Mouse (Mus musculus) lung, postnatal 0 days (tissue): ENCODE measurements around the gene Pcgf6. TPM values are rescaled to one million over a fixed set of nuclear protein-coding genes. Genes with fewer than 3 reads are reported as not detected.

ENCODE experiments used
- ATAC-seq: fragments of 200-750 bp; cut with Nextera tagmentation; 2 replicates; pipeline ENCODE4 v1.8.0; 2017; ENCODE audit warnings: moderate library complexity
- DNase-seq: peaks from one replicate; pipeline ENCODE4 v3.0.0-alpha.2; 2016; ENCODE audit warnings: low spot score
- H3K27ac ChIP-seq: fragments of 300-500 bp; sonication (generic); 2 replicates; pipeline ENCODE4 v1.5.1; 2014; ENCODE audit warnings: antibody characterized with exemption, mild to moderate bottlenecking, low read length, mixed read lengths
- H3K27me3 ChIP-seq: fragments of 300-500 bp; sonication (generic); replicated peaks from 2 replicates; pipeline ENCODE4 v1.6.1; 2014; ENCODE audit warnings: low read length, mixed read lengths; ENCODE audit not compliant: insufficient read depth
- H3K36me3 ChIP-seq: fragments of 300-500 bp; sonication (generic); 2 replicates; pipeline ENCODE4 v1.6.1; 2014; ENCODE audit warnings: low read length, mixed read lengths; ENCODE audit not compliant: insufficient read depth
- H3K4me1 ChIP-seq: fragments of 300-500 bp; sonication (generic); 2 replicates; pipeline ENCODE4 v1.6.1; 2014; ENCODE audit warnings: antibody characterized with exemption, low read depth, low read length, mixed read lengths; ENCODE audit not compliant: insufficient read depth
- H3K4me2 ChIP-seq: fragments of 300-500 bp; sonication (generic); replicated peaks from 2 replicates; pipeline ENCODE4 v1.6.1; 2014; ENCODE audit warnings: low read depth, mild to moderate bottlenecking, low read length, moderate library complexity, mixed read lengths
- H3K4me3 ChIP-seq: fragments of 300-500 bp; sonication (generic); 2 replicates; pipeline ENCODE4 v1.5.1; 2014; ENCODE audit warnings: low read depth, low read length
- H3K9ac ChIP-seq: fragments of 300-500 bp; sonication (generic); replicated peaks from 2 replicates; pipeline ENCODE4 v1.6.1; 2014; ENCODE audit warnings: low read depth, mild to moderate bottlenecking
- H3K9me3 ChIP-seq: fragments of 300-500 bp; sonication (generic); 2 replicates; pipeline ENCODE4 v1.6.1; 2016; ENCODE audit warnings: low read length, mixed read lengths
- CTCF ChIP-seq: IDR thresholded peaks from 2 replicates; pipeline ENCODE4 v1.5.1; 2016; ENCODE audit warnings: antibody characterized with exemption, mild to moderate bottlenecking
- EP300 ChIP-seq: IDR thresholded peaks from 2 replicates; pipeline ENCODE4 v1.6.1; 2016; ENCODE audit warnings: antibody characterized with exemption, mild to moderate bottlenecking, control low read depth
- WGBS: fragments of 180-500 bp; shearing (Covaris S2); extraction: QIAGEN DNeasy Blood & Tissue Kit; methylation state at CpG from one replicate; pipeline ENCODE4 v1.1.7; 2014; 5-methylcytosine and 5-hydroxymethylcytosine counted together
- polyA plus RNA-seq: library from polyadenylated mRNA; unstranded; fragments of >200 nt; fragmentation: Nextera tagmentation; extraction: Ambion mirVana; gene quantifications from 2 replicates; pipeline ENCODE4 v1.2.1, GENCODE M21; 2015

The Pcgf6 gene
- polyA plus RNA-seq, 1 experiment from 2014 or later, result 6.8 TPM

GRCm38 (mm10) chr19:47034916-47035315 is 15.8 kb downstream of the Pcgf6 start:
- DNase-seq, result no peak
- TF ChIP-seq EP300 (no peak), CTCF (no peak)
- Histone ChIP-seq H3K27ac (no peak overlapping the region), H3K4me1 (no peaks in the 10 kb centered on the region), H3K9ac (no peak overlapping the region), H3K36me3 (no peaks in the 10 kb centered on the region), H3K27me3 (no peaks in the 10 kb centered on the region), H3K4me2 (no peak overlapping the region), H3K4me3 (no peak overlapping the region), H3K9me3 (no peaks in the 10 kb centered on the region)
- 76% methylated on average over 4 of the region's 4 CpGs for WGBS
- ATAC-seq, result no peak

- no peak overlapping the region for H3K27ac ChIP-seq
- WGBS, result 89% methylated on average over 6 of the region's 6 CpGs
- no peaks in the 10 kb centered on the region for H3K4me1 ChIP-seq
- TF ChIP-seq CTCF (no peak), EP300 (no peak)
- H3K36me3 ChIP-seq, result no peaks in the 10 kb centered on the region
- ATAC-seq, result no peak
- no peak overlapping the region for H3K4me2 ChIP-seq
- DNase-seq, result no peak
- no peaks in the 10 kb centered on the region for H3K27me3 ChIP-seq
- no peak overlapping the region for H3K9ac ChIP-seq
- no peaks in the 10 kb centered on the region for H3K9me3 ChIP-seq
- H3K4me3 ChIP-seq, result no peak overlapping the region
Measured at GRCm38 (mm10) chr19:47031770-47032169, 18.9 kb downstream of the Pcgf6 start.

- WGBS, result 84% methylated on average over 9 of the region's 9 CpGs
- H3K27ac ChIP-seq, result no peak overlapping the region
- H3K4me2 ChIP-seq, result no peak overlapping the region
- H3K36me3 ChIP-seq, result no peaks in the 10 kb centered on the region
- H3K27me3 ChIP-seq, result no peaks in the 10 kb centered on the region
- no peaks in the 10 kb centered on the region for H3K4me1 ChIP-seq
- H3K9me3 ChIP-seq, result no peaks in the 10 kb centered on the region
- H3K4me3 ChIP-seq, result no peak overlapping the region
- H3K9ac ChIP-seq, result no peak overlapping the region
- DNase-seq (no peak), ATAC-seq (no peak)
- TF ChIP-seq CTCF (no peak), EP300 (no peak)
Measured at GRCm38 (mm10) chr19:47029796-47030195, 20.9 kb downstream of the Pcgf6 start.

- 83% methylated on average over 4 of the region's 4 CpGs for WGBS
- Histone ChIP-seq H3K36me3 (no peaks in the 10 kb centered on the region), H3K4me2 (no peak overlapping the region), H3K9me3 (no peaks in the 10 kb centered on the region), H3K27ac (no peak overlapping the region), H3K4me1 (no peaks in the 10 kb centered on the region), H3K4me3 (no peak overlapping the region), H3K27me3 (no peaks in the 10 kb centered on the region), H3K9ac (no peak overlapping the region)
- no peak for TF ChIP-seq CTCF
- TF ChIP-seq EP300, result no peak
- ATAC-seq (no peak), DNase-seq (no peak)
Measured at GRCm38 (mm10) chr19:47026513-47026912, 24.2 kb downstream of the Pcgf6 start.

- H3K4me3 ChIP-seq, result no peak overlapping the region
- no peak overlapping the region for H3K9ac ChIP-seq
- WGBS, result 41% methylated on average over 10 of the region's 10 CpGs
- no peaks in the 10 kb centered on the region for H3K9me3 ChIP-seq
- H3K27ac ChIP-seq, result no peak overlapping the region
- peak; percentile 86 for ATAC-seq
- no peaks in the 10 kb centered on the region for H3K27me3 ChIP-seq
- peak; percentile 87 for DNase-seq
- H3K36me3 ChIP-seq, result no peaks in the 10 kb centered on the region
- H3K4me2 ChIP-seq, result no peak overlapping the region
- no peaks in the 10 kb centered on the region for H3K4me1 ChIP-seq
- TF ChIP-seq EP300 (peak; percentile 71), CTCF (no peak)
Measured at GRCm38 (mm10) chr19:47024954-47025353, 25.8 kb downstream of the Pcgf6 start.

- Histone ChIP-seq H3K36me3 (no peaks in the 10 kb centered on the region), H3K27ac (no peak overlapping the region), H3K4me3 (no peak overlapping the region), H3K27me3 (no peaks in the 10 kb centered on the region), H3K4me2 (no peak overlapping the region), H3K4me1 (no peaks in the 10 kb centered on the region), H3K9me3 (no peaks in the 10 kb centered on the region), H3K9ac (no peak overlapping the region)
- no peak for DNase-seq
- ATAC-seq, result no peak
- 69% methylated on average over 13 of the region's 13 CpGs for WGBS
- TF ChIP-seq CTCF, result no peak
- no peak for TF ChIP-seq EP300
Measured at GRCm38 (mm10) chr19:47023546-47023945, 27.2 kb downstream of the Pcgf6 start.

- H3K4me1 ChIP-seq, result no peaks in the 10 kb centered on the region
- no peak overlapping the region for H3K4me2 ChIP-seq
- H3K4me3 ChIP-seq, result no peak overlapping the region
- no peak overlapping the region for H3K9ac ChIP-seq
- ATAC-seq (no peak), DNase-seq (no peak)
- TF ChIP-seq CTCF (no peak), EP300 (no peak)
- 81% methylated on average over 4 of the region's 4 CpGs for WGBS
- H3K27me3 ChIP-seq, result no peaks in the 10 kb centered on the region
- no peak overlapping the region for H3K27ac ChIP-seq
- no peaks in the 10 kb centered on the region for H3K9me3 ChIP-seq
- H3K36me3 ChIP-seq, result no peaks in the 10 kb centered on the region
Measured at GRCm38 (mm10) chr19:47022709-47023108, 28.0 kb downstream of the Pcgf6 start.
